In genomic region chr5:28166256-28167231, GRCm38 (mm10) we compare ENCODE assay signal across 8 mouse cellular contexts. TPM values are rescaled to one million over a fixed set of nuclear protein-coding genes. Genes with fewer than 3 reads are reported as not detected.
DNase-seq lines count a peak whose midpoint lies in the region; ATAC-seq and TF ChIP-seq lines count a peak whose summit lies in the region.

No protein-coding gene starts in this region.

- no peak overlapping the region for H3K9ac ChIP-seq in forebrain, postnatal 0 days

- TF ChIP-seq CTCF in cerebellum, adult 2 months (IDR thresholded peaks at IDR 0.05; ENCODE audit: borderline replicate concordance, insufficient read depth, low read depth, low read length): no peak
- no peak for TF ChIP-seq CTCF in forebrain, postnatal 0 days (IDR thresholded peaks at IDR 0.05; ENCODE audit: low read depth)
- no peak for TF ChIP-seq CTCF in kidney, adult 2 months (conservative IDR thresholded peaks at IDR 0.05; ENCODE audit: insufficient read depth, insufficient read length, low read depth, low read length)

- H3K36me3 ChIP-seq in forebrain, postnatal 0 days (ENCODE audit: insufficient read depth): no peaks in the 10 kb centered on the region
- no peaks in the 10 kb centered on the region for H3K36me3 ChIP-seq in kidney, adult 2 months (ENCODE audit: control insufficient read depth, insufficient read depth, low read length)

- no peaks in the 10 kb centered on the region for H3K9me3 ChIP-seq in forebrain, postnatal 0 days (ENCODE audit: low read length)

- H3K27me3 ChIP-seq in cerebellum, adult 2 months (ENCODE audit: control insufficient read depth, insufficient read depth, low read length): no peaks in the 10 kb centered on the region
- H3K27me3 ChIP-seq in forebrain, postnatal 0 days (ENCODE audit: insufficient read depth, low read length): peaks cover 75% of the 10 kb centered on the region
- peaks cover 15% of the 10 kb centered on the region for H3K27me3 ChIP-seq in kidney, adult 2 months (replicated peaks; ENCODE audit: control insufficient read depth, insufficient read depth, low read length)

- H3K4me3 ChIP-seq in cerebellum, adult 2 months (replicated peaks; ENCODE audit: insufficient read depth, low read depth, low read length): peak overlapping the region; percentile 99
- peak overlapping the region; percentile 43 for H3K4me3 ChIP-seq in forebrain, postnatal 0 days (ENCODE audit: low read depth, low read length)
- peak overlapping the region; percentile 36 for H3K4me3 ChIP-seq in kidney, adult 2 months (ENCODE audit: insufficient read depth, low read depth, low read length)

- peak; percentile 42 for DNase-seq in urinary bladder, adult 2 months (ENCODE audit: low spot score)
- no peak for DNase-seq in urinary bladder, postnatal 4 days (ENCODE audit: low spot score in 2 of 2)
- peak; percentile 72 to 81 for DNase-seq in cerebellum, adult 2 months
- DNase-seq in forebrain, postnatal 0 days: peak; percentile 41
- peak; percentile 51 for DNase-seq in kidney, adult 2 months
- DNase-seq in lung, postnatal 14 days: peak; percentile 3
- DNase-seq in adipocyte (ENCODE audit: low spot score): no peak
- DNase-seq in thymus, postnatal 10 days (ENCODE audit: low spot score in 2 of 2): no peak

- peak; percentile 11; the same call in 1 of the 2 replicates for TF ChIP-seq POLR2A in cerebellum, adult 2 months (IDR thresholded peaks at IDR 0.05; ENCODE audit: borderline replicate concordance, insufficient read depth, low read length)
- TF ChIP-seq POLR2A in kidney, adult 2 months (IDR thresholded peaks at IDR 0.05; ENCODE audit: low read depth, low read length): no peak

- peak overlapping the region; percentile 99 for H3K27ac ChIP-seq in cerebellum, adult 2 months (ENCODE audit: insufficient read depth, low read length)
- H3K27ac ChIP-seq in forebrain, postnatal 0 days (ENCODE audit: low read depth, low read length): no peak overlapping the region
- H3K27ac ChIP-seq in kidney, adult 2 months (ENCODE audit: insufficient read depth, low read depth, low read length): no peak overlapping the region

- H3K4me1 ChIP-seq in cerebellum, adult 2 months (ENCODE audit: control insufficient read depth, insufficient read depth, low read length): peaks cover 12% of the 10 kb centered on the region
- 0 out of 2 replicates have a peak, but pooled peaks cover 10% of the 10 kb centered on the region for H3K4me1 ChIP-seq in forebrain, postnatal 0 days (ENCODE audit: insufficient read depth)
- H3K4me1 ChIP-seq in kidney, adult 2 months (ENCODE audit: control insufficient read depth, insufficient read depth, low read length): no peaks in the 10 kb centered on the region

- H3K4me2 ChIP-seq in forebrain, postnatal 0 days (ENCODE audit: low read depth): peak overlapping the region; percentile 83

- 0 out of 2 replicates have a peak, but pooled peaks have one; percentile 21 for ATAC-seq in forebrain, postnatal 0 days

- WGBS in cerebellum, adult 2 months: under 1% methylated on average over 110 of the region's 111 CpGs
- WGBS in forebrain, postnatal 0 days: 2% methylated on average over 98 of the region's 111 CpGs
- under 1% methylated on average over 111 of the region's 111 CpGs for WGBS in kidney, adult 2 months

RNA-seq across cellular contexts. Expression of gene En2, which starts 1.1 kb away (rescaled TPM):
- not detected in 2 replicates for polyA plus RNA-seq in urinary bladder, adult 2 months (2012; rRNA removed)
- polyA plus RNA-seq in cerebellum, adult 2 months (2012; rRNA removed): 72.9 and 92.2 TPM in 2 replicates
- total RNA-seq in forebrain, postnatal 0 days (2014; rRNA removed): 0.05 and 0.46 TPM in 2 replicates
- not detected in 2 replicates for polyA plus RNA-seq in forebrain, postnatal 0 days (2015; fragmentation: Nextera tagmentation; extraction: Ambion mirVana)
- 0.09 and 0.15 TPM in 2 replicates for polyA plus RNA-seq in kidney, adult 2 months (2012; rRNA removed)

Comparison
In these comparisons a context has a peak if more than half of its experiments do, and no peak if none do; other contexts are left out.
1. DNase-seq: peak in urinary bladder, adult 2 months (single experiment), cerebellum, adult 2 months (2 of 2), forebrain, postnatal 0 days (single experiment), kidney, adult 2 months (single experiment) and lung, postnatal 14 days (single experiment); none in urinary bladder, postnatal 4 days (0 of 2), adipocyte (single experiment) and thymus, postnatal 10 days (0 of 2).
2. H3K4me3 ChIP-seq: peak in every context shown above with its lines; median percentile 99 in cerebellum, adult 2 months; 43 in forebrain, postnatal 0 days; 36 in kidney, adult 2 months.
3. RNA of gene En2, which starts 1.1 kb away (polyA plus RNA-seq): 72.9 to 92.2 TPM in cerebellum, adult 2 months; 0.09 to 0.15 TPM in kidney, adult 2 months, not detected in urinary bladder, adult 2 months and not detected in forebrain, postnatal 0 days; every median in the first group is over 10 times any median in the second.